In genomic region chr1:189128246-189128645, GRCm38 (mm10) we compare ENCODE assay signal across 8 mouse cellular contexts.
DNase-seq lines count a peak whose midpoint lies in the region; ATAC-seq and TF ChIP-seq lines count a peak whose summit lies in the region.
"Not testable (repeated sequence)": the region's sequence is repeated elsewhere in the genome, so short reads cannot be mapped to it uniquely, and the experiment has no call there.

No protein-coding gene starts in this region.

- TF ChIP-seq CTCF in testis, adult 2 months (IDR thresholded peaks at IDR 0.05; ENCODE audit: control insufficient read depth, insufficient read depth, insufficient replicate concordance, low read depth, low read length) = not testable (repeated sequence)

- peak; percentile 41; the same call in 1 of the 2 replicates for ATAC-seq in intestine, embryonic 15.5 days
- peak; percentile 75 for ATAC-seq in midbrain, embryonic 11.5 days (ENCODE audit: low FRiP score)
- peak; percentile 71 for ATAC-seq in neural tube, embryonic 13.5 days (ENCODE audit: low read depth)
- 0 out of 2 replicates have a peak, but pooled peaks have one; percentile 33 for ATAC-seq in stomach, embryonic 14.5 days (ENCODE audit: insufficient number of reproducible peaks, insufficient read depth, low FRiP score, low read depth)

- H3K27ac ChIP-seq in forebrain, embryonic 10.5 days = peak overlapping the region; percentile 74; the same call in 1 of the 2 replicates
- peak overlapping the region; percentile 80; the same call in 1 of the 2 replicates for H3K27ac ChIP-seq in hindbrain, embryonic 10.5 days
- H3K27ac ChIP-seq in intestine, embryonic 15.5 days; midbrain, embryonic 11.5 days (ENCODE audit: low read depth, low read length); neural tube, embryonic 13.5 days (replicated peaks); stomach, embryonic 14.5 days (ENCODE audit: low read length); testis, adult 2 months (ENCODE audit: control insufficient read depth, insufficient read depth, low read depth, low read length): not testable (repeated sequence)

- peaks cover 17% of the 10 kb centered on the region for H3K4me1 ChIP-seq in forebrain, embryonic 10.5 days
- peaks cover 18% of the 10 kb centered on the region for H3K4me1 ChIP-seq in hindbrain, embryonic 10.5 days (replicated peaks)
- not testable (repeated sequence) for H3K4me1 ChIP-seq in intestine, embryonic 15.5 days (replicated peaks); midbrain, embryonic 11.5 days (ENCODE audit: control insufficient read depth, insufficient read depth, low read length); stomach, embryonic 14.5 days (ENCODE audit: control insufficient read depth, insufficient read depth, low read length); testis, adult 2 months (ENCODE audit: control insufficient read depth, insufficient read depth, low read length)
- H3K4me1 ChIP-seq in neural tube, embryonic 13.5 days (replicated peaks) = peaks cover 15% of the 10 kb centered on the region

- not testable (repeated sequence) for H3K4me3 ChIP-seq in forebrain, embryonic 10.5 days; hindbrain, embryonic 10.5 days; intestine, embryonic 15.5 days (replicated peaks); midbrain, embryonic 11.5 days (ENCODE audit: low read depth, low read length); neural tube, embryonic 13.5 days; stomach, embryonic 14.5 days (ENCODE audit: low read depth, low read length)
- H3K4me3 ChIP-seq in testis, adult 2 months (ENCODE audit: control insufficient read depth, low read depth, low read length) = peak overlapping the region; percentile 72

- TF ChIP-seq POLR2A in testis, adult 2 months (IDR thresholded peaks at IDR 0.05; ENCODE audit: control insufficient read depth, low read depth, low read length) = peak; percentile 47; the same call in 1 of the 2 replicates

- DNase-seq in embryo, embryonic 10.5 days (ENCODE audit: low spot score) = peak; percentile 64
- not testable (repeated sequence) for DNase-seq in forebrain, embryonic 10.5 days (ENCODE audit: extremely low spot score, low spot score); midbrain, embryonic 11.5 days (ENCODE audit: low spot score, missing footprints)
- DNase-seq in hindbrain, embryonic 10.5 days (ENCODE audit: low spot score) = peak; percentile 38

- H3K36me3 ChIP-seq in forebrain, embryonic 10.5 days (replicated peaks); hindbrain, embryonic 10.5 days; intestine, embryonic 15.5 days; midbrain, embryonic 11.5 days (ENCODE audit: control insufficient read depth, insufficient read depth, low read length); neural tube, embryonic 13.5 days; stomach, embryonic 14.5 days (ENCODE audit: control insufficient read depth, insufficient read depth, low read length); testis, adult 2 months (ENCODE audit: control insufficient read depth, insufficient read depth, low read length): not testable (repeated sequence)

- WGBS in forebrain, embryonic 10.5 days = 74% methylated on average over 5 of the region's 5 CpGs
- WGBS in hindbrain, embryonic 10.5 days = 63% methylated on average over 5 of the region's 5 CpGs
- 54% methylated on average over 5 of the region's 5 CpGs for WGBS in intestine, embryonic 15.5 days
- 59% methylated on average over 5 of the region's 5 CpGs for WGBS in midbrain, embryonic 11.5 days
- WGBS in neural tube, embryonic 13.5 days = 41% methylated on average over 5 of the region's 5 CpGs
- WGBS in stomach, embryonic 14.5 days = 63% methylated on average over 5 of the region's 5 CpGs

- not testable (repeated sequence) for H3K9ac ChIP-seq in intestine, embryonic 15.5 days; midbrain, embryonic 11.5 days (ENCODE audit: low read length); neural tube, embryonic 13.5 days; stomach, embryonic 14.5 days (replicated peaks; ENCODE audit: low read depth, low read length)

- not testable (repeated sequence) for H3K27me3 ChIP-seq in forebrain, embryonic 10.5 days (ENCODE audit: poor library complexity, severe bottlenecking); hindbrain, embryonic 10.5 days (ENCODE audit: insufficient read depth, poor library complexity, severe bottlenecking); intestine, embryonic 15.5 days (replicated peaks); midbrain, embryonic 11.5 days (ENCODE audit: control insufficient read depth, insufficient read depth, low read length); neural tube, embryonic 13.5 days; stomach, embryonic 14.5 days (ENCODE audit: control insufficient read depth, insufficient read depth, low read length); testis, adult 2 months (ENCODE audit: control insufficient read depth, insufficient read depth, low read length)

- not testable (repeated sequence) for H3K4me2 ChIP-seq in intestine, embryonic 15.5 days (replicated peaks); midbrain, embryonic 11.5 days; neural tube, embryonic 13.5 days; stomach, embryonic 14.5 days (replicated peaks; ENCODE audit: low read depth, low read length)

- not testable (repeated sequence) for H3K9me3 ChIP-seq in forebrain, embryonic 10.5 days; hindbrain, embryonic 10.5 days; intestine, embryonic 15.5 days; midbrain, embryonic 11.5 days (ENCODE audit: control insufficient read depth, low read length); neural tube, embryonic 13.5 days; stomach, embryonic 14.5 days (ENCODE audit: control insufficient read depth, low read depth, low read length)
